ENCODE assay signal across 25 mouse cellular contexts in the genomic region with DNA sequence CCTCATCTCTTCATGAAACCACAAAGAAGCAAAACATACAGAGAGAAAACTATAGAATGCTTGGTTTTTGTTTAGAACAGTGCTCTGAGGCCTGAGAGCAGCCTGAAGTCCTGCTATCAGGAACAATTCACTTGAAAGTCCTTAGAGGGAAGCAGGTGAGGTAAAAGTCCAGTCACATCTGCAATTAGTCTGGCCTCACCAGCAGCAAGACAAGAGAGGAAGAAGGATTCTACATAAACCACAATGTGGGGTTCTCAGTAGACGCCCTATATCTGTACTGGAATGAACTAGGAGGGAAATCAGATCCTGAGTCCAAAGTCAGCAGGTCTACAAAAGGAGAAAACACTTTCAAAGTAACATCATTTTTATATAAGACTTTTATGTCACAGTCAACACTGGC.
"Had no signal": no experiment of that assay in that cellular context is flagged by ENCODE, and none has a peak within 500 bp of the region (broad histone marks: within the 10 kb centered on the region; RNA-seq: fewer than 3 reads in every experiment).

No protein-coding gene starts in this region.

- H3K4me3 ChIP-seq: gastrocnemius, adult 2 months; heart, adult 2 months; heart, embryonic 10.5 days; heart, embryonic 12.5 days; hindbrain, embryonic 10.5 days; hindbrain, embryonic 12.5 days; layer of hippocampus, adult 2 months; left cerebral cortex, adult 2 months; limb, embryonic 10.5 days; limb, embryonic 12.5 days; liver, embryonic 13.5 days; liver, embryonic 15.5 days had no signal

- H3K4me1 ChIP-seq: hindbrain, embryonic 10.5 days; hindbrain, embryonic 12.5 days; limb, embryonic 10.5 days; limb, embryonic 12.5 days had no signal

- DNase-seq: gastrocnemius, adult 2 months; gastrocnemius, postnatal 10 days; gastrocnemius, postnatal 25 days; heart, adult 2 months; heart, postnatal 10 days; heart, postnatal 4 days; kidney, adult 11 months; kidney, adult 2 months; kidney, postnatal 10 days; kidney, postnatal 25 days; kidney, postnatal 4 days; liver, embryonic 13.5 days had no signal

- H3K9ac ChIP-seq: heart, embryonic 12.5 days; hindbrain, embryonic 12.5 days; hindbrain, embryonic 14.5 days; limb, embryonic 12.5 days; liver, embryonic 13.5 days; liver, embryonic 15.5 days had no signal

- H3K27me3 ChIP-seq: heart, embryonic 12.5 days; hindbrain, embryonic 12.5 days; limb, embryonic 12.5 days; liver, embryonic 13.5 days; liver, embryonic 15.5 days had no signal

- ATAC-seq: hindbrain, embryonic 16.5 days; inflammation-experienced regulatory T-cells, adult 6 months had no signal

- H3K9me3 ChIP-seq: heart, embryonic 10.5 days; heart, embryonic 12.5 days; hindbrain, embryonic 10.5 days; hindbrain, embryonic 12.5 days; limb, embryonic 10.5 days; limb, embryonic 12.5 days; liver, embryonic 13.5 days; liver, embryonic 15.5 days had no signal

- H3K4me2 ChIP-seq: heart, embryonic 12.5 days; hindbrain, embryonic 12.5 days; hindbrain, embryonic 14.5 days; limb, embryonic 12.5 days; liver, embryonic 11.5 days; liver, embryonic 13.5 days; liver, embryonic 15.5 days had no signal

- H3K27ac ChIP-seq: gastrocnemius, adult 2 months; heart, adult 2 months; heart, embryonic 10.5 days; hindbrain, embryonic 10.5 days; hindbrain, embryonic 12.5 days; hindbrain, embryonic 14.5 days; layer of hippocampus, adult 2 months; left cerebral cortex, adult 2 months; limb, embryonic 10.5 days; limb, embryonic 12.5 days; liver, embryonic 13.5 days; liver, embryonic 15.5 days had no signal
